Mouse (Mus musculus): ENCODE results near the gene Cfap65.

Gene Cfap65

GRCm38 (mm10) chr1:74941651-74942360 lies 6.4 kb upstream of the Cfap65 start:
- in situ Hi-C loops (cut with MboI; ENCODE audit: unreplicated experiment in 2 of 2) = loop anchor here in 1 of 2 experiments (10.0 kb wide), 1 partner anchor 343 kb away; no protein-coding TSS in a partner anchor

- in situ Hi-C loops (cut with MboI; ENCODE audit: unreplicated experiment in 2 of 2) = loop anchor here in 1 of 2 experiments (10.0 kb wide), 1 partner anchor 345 kb away; no protein-coding TSS in a partner anchor
These were observed 4.4 kb upstream of the Cfap65 start for GRCm38 (mm10) chr1:74939762-74940161.

- in situ Hi-C loops (cut with MboI; ENCODE audit: unreplicated experiment in 2 of 2) = no loop called here
These were observed 927 bp upstream of the Cfap65 start for GRCm38 (mm10) chr1:74936221-74936830.

GRCm38 (mm10) chr1:74927621-74928296 lies 7.6 kb downstream of the Cfap65 start:
- in situ Hi-C loops (cut with MboI; ENCODE audit: unreplicated experiment in 2 of 2) = no loop called here

GRCm38 (mm10) chr1:74926721-74927120 lies 8.7 kb downstream of the Cfap65 start:
- in situ Hi-C loops (cut with MboI; ENCODE audit: unreplicated experiment in 2 of 2) = no loop called here

GRCm38 (mm10) chr1:74924464-74924863 lies 10.9 kb downstream of the Cfap65 start:
- in situ Hi-C loops (cut with MboI; ENCODE audit: unreplicated experiment in 2 of 2) = no loop called here

- in situ Hi-C loops (cut with MboI; ENCODE audit: unreplicated experiment in 2 of 2) = no loop called here
These were observed 19.7 kb downstream of the Cfap65 start for GRCm38 (mm10) chr1:74915706-74916105.

- in situ Hi-C loops (cut with MboI; ENCODE audit: unreplicated experiment in 2 of 2) = no loop called here
These were observed 33.2 kb downstream of the Cfap65 start for GRCm38 (mm10) chr1:74902191-74902590.

- in situ Hi-C loops (cut with MboI; ENCODE audit: unreplicated experiment in 2 of 2) = no loop called here
These were observed 33.7 kb downstream of the Cfap65 start for GRCm38 (mm10) chr1:74901686-74902085.

GRCm38 (mm10) chr1:74900341-74901285 lies 34.8 kb downstream of the Cfap65 start:
- in situ Hi-C loops (cut with MboI; ENCODE audit: unreplicated experiment in 2 of 2) = no loop called here

GRCm38 (mm10) chr1:74898656-74899431 lies 36.6 kb downstream of the Cfap65 start:
- in situ Hi-C loops (cut with MboI; ENCODE audit: unreplicated experiment in 2 of 2) = loop anchor here in 1 of 2 experiments (10.0 kb wide), 1 partner anchor 134 kb away; no protein-coding TSS in a partner anchor

- in situ Hi-C loops (cut with MboI; ENCODE audit: unreplicated experiment in 2 of 2) = loop anchor here in 1 of 2 experiments (10.0 kb wide), 1 partner anchor 133 kb away; no protein-coding TSS in a partner anchor
These were observed 37.4 kb downstream of the Cfap65 start for GRCm38 (mm10) chr1:74897976-74898375.

GRCm38 (mm10) chr1:74894966-74895365 lies 40.4 kb downstream of the Cfap65 start:
- in situ Hi-C loops (cut with MboI; ENCODE audit: unreplicated experiment in 2 of 2) = loop anchor here in 1 of 2 experiments (10.0 kb wide), 1 partner anchor 130 kb away; no protein-coding TSS in a partner anchor

- in situ Hi-C loops (cut with MboI; ENCODE audit: unreplicated experiment in 2 of 2) = loop anchor here in 1 of 2 experiments (10.0 kb wide), 1 partner anchor 128 kb away; no protein-coding TSS in a partner anchor
These were observed 42.1 kb downstream of the Cfap65 start, which contains the start of gene Cryba2 for GRCm38 (mm10) chr1:74893134-74893855. Gene Cryba2, minus strand, starts transcription at chr1:74893143.

- in situ Hi-C loops (cut with MboI; ENCODE audit: unreplicated experiment in 2 of 2) = loop anchor here in 1 of 2 experiments (10.0 kb wide), 1 partner anchor 128 kb away; no protein-coding TSS in a partner anchor
These were observed 42.9 kb downstream of the Cfap65 start for GRCm38 (mm10) chr1:74892351-74893133.

- in situ Hi-C loops (cut with MboI; ENCODE audit: unreplicated experiment in 2 of 2) = loop anchor here in 1 of 2 experiments (10.0 kb wide), 1 partner anchor 127 kb away; no protein-coding TSS in a partner anchor
These were observed 43.9 kb downstream of the Cfap65 start for GRCm38 (mm10) chr1:74891513-74891912.

- in situ Hi-C loops (cut with MboI; ENCODE audit: unreplicated experiment in 2 of 2) = no loop called here
These were observed 49.9 kb downstream of the Cfap65 start, which contains the start of gene Fev for GRCm38 (mm10) chr1:74885369-74886042. Gene Fev, minus strand, starts transcription at chr1:74885419.

All from v-Abl transformed pro-B cells (cell line).